Mouse (Mus musculus) layer of hippocampus, adult 18-20 months (tissue): ENCODE data around the gene Gpr68. TPM values are rescaled to one million over a fixed set of nuclear protein-coding genes. Genes with fewer than 3 reads are reported as not detected.

Experiments used
- DNase-seq, 2 experiments: peaks; one replicate each; pipeline ENCODE4 v3.0.0; 2022; ENCODE audit warnings: low spot score in 2 of 2
- total RNA-seq, 2 experiments: library from RNA; stranded (reverse); gene quantifications; 2 replicates each; pipeline ENCODE4 v1.2.3; 2021

Gene Gpr68
- total RNA-seq, 2 experiments from 2014 or later: 18.7 to 21.5 TPM

GRCm38 (mm10) chr12:100873612-100874011 lies 34.4 kb downstream of the Gpr68 start:
- no peak for DNase-seq

GRCm38 (mm10) chr12:100871841-100872240 lies 36.2 kb downstream of the Gpr68 start:
- DNase-seq: no peak

GRCm38 (mm10) chr12:100871234-100871633 lies 36.8 kb downstream of the Gpr68 start:
- no peak for DNase-seq

- DNase-seq: peak in 1 of 2 experiments; percentile 56
Measured at GRCm38 (mm10) chr12:100868049-100868622, 39.9 kb downstream of the Gpr68 start.

GRCm38 (mm10) chr12:100867097-100867496 lies 40.9 kb downstream of the Gpr68 start:
- DNase-seq: no peak

- no peak for DNase-seq
Measured at GRCm38 (mm10) chr12:100865509-100866078, 42.4 kb downstream of the Gpr68 start.

- no peak for DNase-seq
Measured at GRCm38 (mm10) chr12:100865072-100865471, 42.9 kb downstream of the Gpr68 start.

GRCm38 (mm10) chr12:100862856-100863446 lies 45.0 kb downstream of the Gpr68 start:
- no peak for DNase-seq

GRCm38 (mm10) chr12:100862272-100862671 lies 45.7 kb downstream of the Gpr68 start:
- no peak for DNase-seq

- DNase-seq: no peak
Measured at GRCm38 (mm10) chr12:100857791-100858190, 50.2 kb downstream of the Gpr68 start.

GRCm38 (mm10) chr12:100856337-100856736 lies 51.7 kb downstream of the Gpr68 start:
- no peak for DNase-seq

- no peak for DNase-seq
Measured at GRCm38 (mm10) chr12:100852370-100852769, 55.6 kb downstream of the Gpr68 start.

- peak; percentile 30 to 84 for DNase-seq
Measured at GRCm38 (mm10) chr12:100849421-100850138, 58.4 kb downstream of the Gpr68 start.

GRCm38 (mm10) chr12:100847437-100848080 lies 60.4 kb downstream of the Gpr68 start:
- no peak for DNase-seq

GRCm38 (mm10) chr12:100846566-100846965 lies 61.4 kb downstream of the Gpr68 start:
- no peak for DNase-seq

GRCm38 (mm10) chr12:100845829-100846228 lies 62.2 kb downstream of the Gpr68 start:
- no peak for DNase-seq

- no peak for DNase-seq
Measured at GRCm38 (mm10) chr12:100844546-100844945, 63.5 kb downstream of the Gpr68 start.

- no peak for DNase-seq
Measured at GRCm38 (mm10) chr12:100843171-100843570, 64.8 kb downstream of the Gpr68 start.

- peak; percentile 63 to 89 for DNase-seq
Measured at GRCm38 (mm10) chr12:100841211-100841792, 66.7 kb downstream of the Gpr68 start.

- DNase-seq: no peak
Measured at GRCm38 (mm10) chr12:100839926-100840325, 68.1 kb downstream of the Gpr68 start.

GRCm38 (mm10) chr12:100839079-100839600 lies 68.9 kb downstream of the Gpr68 start:
- no peak for DNase-seq
